ENCODE assay signal across 22 mouse cellular contexts in genomic region chr7:97136453-97136852, GRCm38 (mm10). TPM values are rescaled to one million over a fixed set of nuclear protein-coding genes. Genes with fewer than 3 reads are reported as not detected.
DNase-seq lines count a peak whose midpoint lies in the region; ATAC-seq and TF ChIP-seq lines count a peak whose summit lies in the region.
"Had no signal": no experiment of that assay in that cellular context is flagged by ENCODE, and none has a peak within 500 bp of the region (broad histone marks: within the 10 kb centered on the region; RNA-seq: fewer than 3 reads in every experiment).

No protein-coding gene starts in this region.

- ATAC-seq in granulocyte monocyte progenitor cell, adult 5-6 weeks (replicated peaks; ENCODE audit: poor library complexity, severe bottlenecking): peak; percentile 50
- ATAC-seq in monocyte, adult 5-6 weeks (replicated peaks; ENCODE audit: insufficient number of reproducible peaks, low FRiP score, low TSS enrichment, poor library complexity, severe bottlenecking): peak; percentile 94
- ATAC-seq in intestine, embryonic 15.5 days: no peak
- ATAC-seq in cerebellum, adult (ENCODE audit: insufficient number of reproducible peaks, low FRiP score, low TSS enrichment): no peak
- ATAC-seq: hindbrain, embryonic 16.5 days; intestine, embryonic 16.5 days; midbrain, embryonic 16.5 days had no signal

- H3K4me1 ChIP-seq in liver, adult 2 months (ENCODE audit: control insufficient read depth, insufficient read depth, low read length): no peaks in the 10 kb centered on the region
- H3K4me1 ChIP-seq in intestine, embryonic 15.5 days (replicated peaks): no peaks in the 10 kb centered on the region
- H3K4me1 ChIP-seq: hindbrain, embryonic 10.5 days; limb, embryonic 12.5 days; liver, embryonic 13.5 days; lung, embryonic 15.5 days; neural tube, embryonic 15.5 days had no signal

- 54% methylated on average over 3 of the region's 3 CpGs for WGBS in liver, adult 2 months
- 60% methylated on average over 3 of the region's 3 CpGs for WGBS in intestine, embryonic 15.5 days

- no peak overlapping the region for H3K4me3 ChIP-seq in liver, adult 2 months (ENCODE audit: insufficient read depth, low read depth, low read length)
- H3K4me3 ChIP-seq in intestine, embryonic 15.5 days (replicated peaks): no peak overlapping the region
- H3K4me3 ChIP-seq: hindbrain, embryonic 10.5 days; limb, embryonic 12.5 days; liver, embryonic 13.5 days; lung, embryonic 15.5 days; neural tube, embryonic 15.5 days had no signal

- TF ChIP-seq POLR2A in liver, adult 2 months (IDR thresholded peaks at IDR 0.05; ENCODE audit: extremely low read depth, insufficient read depth, low read length): no peak

- H3K79me2 ChIP-seq in liver, adult 2 months (ENCODE audit: control insufficient read depth, insufficient read depth, low read length): no peaks in the 10 kb centered on the region

- no peaks in the 10 kb centered on the region for H3K36me3 ChIP-seq in liver, adult 2 months (ENCODE audit: control insufficient read depth, insufficient read depth, low read length)
- peaks cover 4% of the 10 kb centered on the region; the same call in 1 of the 2 replicates for H3K36me3 ChIP-seq in intestine, embryonic 15.5 days
- H3K36me3 ChIP-seq: limb, embryonic 12.5 days; lung, embryonic 15.5 days had no signal

- peak; percentile 44 for DNase-seq in liver, adult 2 months (ENCODE audit: extremely low read depth, low read depth, low spot score)
- DNase-seq in liver: no peak
- DNase-seq in A20 (ENCODE audit: low read depth, low spot score): peak; percentile 65
- DNase-seq: adrenal gland, postnatal 10 days; B cell, adult 2 months; cerebellum, adult 2 months; gastrocnemius, postnatal 36 days; kidney, postnatal 36 days; liver, embryonic 13.5 days had no signal

- H3K9ac ChIP-seq in liver, adult 2 months (ENCODE audit: low read depth, low read length): no peak overlapping the region
- no peak overlapping the region for H3K9ac ChIP-seq in intestine, embryonic 15.5 days
- H3K9ac ChIP-seq: limb, embryonic 12.5 days; liver, embryonic 13.5 days; lung, embryonic 15.5 days; neural tube, embryonic 15.5 days had no signal

- no peaks in the 10 kb centered on the region for H3K27me3 ChIP-seq in liver, adult 2 months (ENCODE audit: control insufficient read depth, insufficient read depth, low read length)
- H3K27me3 ChIP-seq in intestine, embryonic 15.5 days (replicated peaks): no peaks in the 10 kb centered on the region
- H3K27me3 ChIP-seq: CH12.LX; limb, embryonic 12.5 days; liver, embryonic 13.5 days; lung, embryonic 15.5 days; neural tube, embryonic 15.5 days had no signal

- TF ChIP-seq CTCF in liver, adult 2 months (IDR thresholded peaks at IDR 0.05; ENCODE audit: low read depth, low read length): no peak

- H3K4me2 ChIP-seq in intestine, embryonic 15.5 days (replicated peaks): no peak overlapping the region
- H3K4me2 ChIP-seq: heart, embryonic 11.5 days; limb, embryonic 12.5 days; liver, embryonic 13.5 days; lung, embryonic 15.5 days; neural tube, embryonic 15.5 days had no signal

- H3K27ac ChIP-seq in liver, adult 2 months (replicated peaks; ENCODE audit: insufficient read depth, low read depth, low read length): no peak overlapping the region
- no peak overlapping the region for H3K27ac ChIP-seq in intestine, embryonic 15.5 days
- H3K27ac ChIP-seq: hindbrain, embryonic 10.5 days; limb, embryonic 12.5 days; liver, embryonic 13.5 days; lung, embryonic 15.5 days; neural tube, embryonic 15.5 days had no signal

- H3K9me3 ChIP-seq in intestine, embryonic 15.5 days: peaks cover 4% of the 10 kb centered on the region
- H3K9me3 ChIP-seq: liver, embryonic 13.5 days; lung, embryonic 15.5 days had no signal

RNA-seq across cellular contexts. Expression of gene Gab2, which starts 55.1 kb away (rescaled TPM):
- total RNA-seq in liver, adult 2 months (2014; rRNA removed): 1.0 and 1.4 TPM in 2 replicates
- 0.97 and 1.0 TPM in 2 replicates for polyA plus RNA-seq in liver, adult 2 months (2012; rRNA removed)
- total RNA-seq in granulocyte monocyte progenitor cell, adult 5-6 weeks (2014; fragmentation: Nextera tagmentation): 14.1 and 18.9 TPM in 2 replicates
- total RNA-seq in granulocyte monocyte progenitor cell, adult 5-6 weeks (2017): 14.3 and 16.4 TPM in 2 replicates
- total RNA-seq in monocyte, adult 5-6 weeks (2017): 41.6 to 52.5 TPM (median 41.9 TPM) in 3 replicates
- polyA plus RNA-seq in intestine, embryonic 15.5 days (2015; fragmentation: Nextera tagmentation; extraction: Ambion mirVana): 7.7 and 8.0 TPM in 2 replicates

Comparison
In these comparisons a context has a peak if more than half of its experiments do, and no peak if none do; other contexts are left out.
1. ATAC-seq: peak in granulocyte monocyte progenitor cell, adult 5-6 weeks (single experiment) and monocyte, adult 5-6 weeks (single experiment); none in intestine, embryonic 15.5 days (single experiment) and cerebellum, adult (single experiment).